Mouse (Mus musculus): Measurements from ENCODE around the gene Nrf1.

- TF ChIP-seq CTCF (IDR thresholded peaks at IDR 0.05; ENCODE audit: low read depth) (no peak), EP300 (IDR thresholded peaks at IDR 0.05; ENCODE audit: low read depth) (no peak)
These were observed 126.9 kb downstream of the Nrf1 start for GRCm38 (mm10) chr6:30174461-30175224.

Measured in liver, embryonic 14.5 days (tissue).